Mouse (Mus musculus) thymus, adult 2 months (tissue): ENCODE data around the gene Rdh7. TPM values are rescaled to one million over a fixed set of nuclear protein-coding genes. Genes with fewer than 3 reads are reported as not detected.
A peak's percentile ranks its signal among the peaks of the same experiment; 100 is the strongest.

ENCODE experiments used
- DNase-seq: peaks from one replicate; pipeline ENCODE4 v3.0.0; 2021
- H3K27ac ChIP-seq: fragments of 200-500 bp; 2 replicates; pipeline ENCODE4 v1.5.1; 2012; ENCODE audit warnings: low read length, control low read depth; ENCODE audit not compliant: control insufficient read depth, insufficient read depth
- H3K27me3 ChIP-seq: fragments of 200-500 bp; 2 replicates; pipeline ENCODE4 v1.6.1; 2012; ENCODE audit warnings: mild to moderate bottlenecking, low read length, moderate library complexity, mixed read lengths; ENCODE audit not compliant: control insufficient read depth, insufficient read depth
- H3K36me3 ChIP-seq: fragments of 200-500 bp; 2 replicates; pipeline ENCODE4 v1.6.1; 2012; ENCODE audit warnings: mild to moderate bottlenecking, low read length, moderate library complexity; ENCODE audit not compliant: control insufficient read depth, insufficient read depth
- H3K4me1 ChIP-seq: fragments of 200-500 bp; replicated peaks from 2 replicates; pipeline ENCODE4 v1.6.1; 2012; ENCODE audit warnings: low read length; ENCODE audit not compliant: control insufficient read depth, insufficient read depth
- H3K4me3 ChIP-seq: fragments of 200-500 bp; 2 replicates; pipeline ENCODE4 v1.5.1; 2012; ENCODE audit warnings: mild to moderate bottlenecking, low read length, control low read depth, moderate library complexity; ENCODE audit not compliant: control insufficient read depth, insufficient read depth
- CTCF ChIP-seq: fragments of 200-500 bp; IDR thresholded peaks from 2 replicates; pipeline ENCODE4 v1.5.1; 2012; ENCODE audit warnings: mild to moderate bottlenecking, control low read depth, low read length, moderate library complexity, borderline replicate concordance; ENCODE audit not compliant: control insufficient read depth, poor library complexity, insufficient read depth; ENCODE audit errors: extremely low read depth
- POLR2A ChIP-seq: fragments of 200-500 bp; IDR thresholded peaks from 2 replicates; pipeline ENCODE4 v1.6.1; 2012; ENCODE audit warnings: mild to moderate bottlenecking, low read length, control low read depth, moderate library complexity; ENCODE audit not compliant: control insufficient read depth, poor library complexity, insufficient read depth; ENCODE audit errors: extremely low read depth
- WGBS: fragments of 180-500 bp; shearing (Covaris S2); methylation state at CpG from one replicate; pipeline ENCODE4 v1.1.7; 2018; 5-methylcytosine and 5-hydroxymethylcytosine counted together
- polyA plus RNA-seq: library from polyadenylated mRNA; depleted of rRNA; stranded (reverse); fragments of >200 nt; gene quantifications from 2 replicates; pipeline ENCODE4 v1.2.3, GENCODE M21; 2012

The Rdh7 gene
- polyA plus RNA-seq, 1 experiment = 0.11 TPM

DNA sequence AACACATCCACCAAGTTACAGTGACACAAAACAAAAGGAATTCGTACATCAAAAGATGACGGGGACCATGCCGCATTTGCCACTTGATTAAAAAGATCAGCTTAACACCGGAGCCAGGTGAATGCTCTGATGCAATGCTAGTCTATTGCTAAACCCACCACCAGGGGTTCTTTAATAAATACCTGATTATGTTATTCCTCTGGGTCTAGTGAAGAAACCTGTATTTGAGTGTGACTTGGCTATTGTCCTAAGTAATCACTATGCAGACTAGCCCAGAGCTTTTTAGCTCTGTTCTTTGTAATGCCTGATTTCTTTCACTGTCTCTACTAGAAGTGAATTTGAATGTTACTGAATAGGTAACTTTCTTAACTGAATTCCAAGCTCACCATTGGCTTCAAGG, 7.6 kb downstream of the Rdh7 start:
- Histone ChIP-seq H3K36me3 (no peaks in the 10 kb centered on the region), H3K4me3 (no peak overlapping the region), H3K27me3 (no peaks in the 10 kb centered on the region), H3K27ac (no peak overlapping the region), H3K4me1 (no peaks in the 10 kb centered on the region)
- no peak for DNase-seq
- TF ChIP-seq POLR2A = no peak
- no peak for TF ChIP-seq CTCF
- WGBS = 98% methylated on average over 4 of the region's 4 CpGs

DNA sequence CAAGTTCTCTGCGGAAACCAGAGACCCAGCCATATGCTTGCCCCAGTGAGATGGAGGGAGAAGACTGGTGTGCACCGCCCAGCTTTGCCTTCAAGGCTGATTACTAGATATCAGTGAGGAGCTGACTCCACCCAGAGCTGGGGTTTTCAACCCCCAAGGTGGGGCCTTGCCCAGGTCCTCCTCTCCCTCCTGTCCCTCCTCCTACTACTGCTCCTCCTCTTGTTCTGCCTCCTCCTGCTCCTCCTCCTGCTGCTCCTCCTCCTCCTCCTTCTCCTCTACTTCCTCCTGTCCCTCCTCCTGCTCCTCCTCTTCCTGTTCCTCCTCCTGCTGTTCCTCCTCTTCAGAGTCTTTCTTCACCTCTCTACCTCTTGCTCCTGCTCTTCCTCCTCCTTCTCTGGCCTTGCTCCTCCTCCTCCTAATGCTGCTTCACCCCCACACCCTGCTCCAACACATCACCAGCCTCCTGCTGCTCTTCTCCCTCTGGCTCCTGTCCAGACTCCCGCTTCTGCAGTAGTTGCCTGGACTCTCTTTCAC, 9.4 kb downstream of the Rdh7 start:
- Histone ChIP-seq H3K4me1 (no peaks in the 10 kb centered on the region), H3K27ac (no peak overlapping the region), H3K27me3 (no peaks in the 10 kb centered on the region), H3K36me3 (no peaks in the 10 kb centered on the region), H3K4me3 (no peak overlapping the region)
- DNase-seq = no peak
- TF ChIP-seq POLR2A = no peak
- TF ChIP-seq CTCF = no peak
- WGBS = 90% methylated on average over 3 of the region's 3 CpGs

DNA sequence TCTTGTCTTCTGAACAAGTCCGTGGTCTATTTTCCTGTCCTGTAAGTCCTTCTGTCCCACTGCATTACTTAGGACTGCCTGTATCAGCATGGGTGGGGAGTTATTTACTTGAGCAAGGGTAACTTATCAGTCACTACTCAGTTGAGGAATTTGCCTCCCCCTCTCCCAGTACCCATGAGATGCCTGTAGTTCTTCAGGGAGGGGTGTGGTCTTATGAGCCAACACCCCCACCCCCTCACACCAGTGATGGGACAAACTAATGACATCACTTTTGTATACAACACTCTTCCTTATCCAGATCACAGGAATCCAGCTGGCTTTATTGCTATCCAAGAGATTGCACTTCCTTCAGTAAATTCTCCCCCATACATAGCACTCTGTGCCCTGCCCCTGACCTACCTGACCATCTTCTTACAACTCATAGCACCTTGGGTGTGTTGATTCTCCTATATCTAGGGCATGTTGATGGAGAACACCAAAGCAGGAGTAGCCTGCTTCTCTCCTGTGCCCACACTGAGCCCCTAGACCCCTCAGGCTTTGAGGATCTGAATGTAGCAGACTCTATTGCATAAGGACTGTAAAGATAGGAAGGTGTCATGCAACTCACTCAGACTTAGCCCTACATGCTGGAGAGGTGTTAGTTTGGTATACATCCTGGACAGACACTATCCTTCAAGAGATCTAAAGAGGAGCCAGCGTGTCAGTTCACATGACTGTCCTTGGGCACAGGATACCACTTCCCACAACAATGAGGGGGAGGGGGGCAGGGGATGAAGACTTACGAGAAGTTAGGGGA, 10.2 kb downstream of the Rdh7 start:
- 73% methylated on average over 3 of the region's 3 CpGs for WGBS
- Histone ChIP-seq H3K27ac (no peak overlapping the region), H3K36me3 (no peaks in the 10 kb centered on the region)

DNA sequence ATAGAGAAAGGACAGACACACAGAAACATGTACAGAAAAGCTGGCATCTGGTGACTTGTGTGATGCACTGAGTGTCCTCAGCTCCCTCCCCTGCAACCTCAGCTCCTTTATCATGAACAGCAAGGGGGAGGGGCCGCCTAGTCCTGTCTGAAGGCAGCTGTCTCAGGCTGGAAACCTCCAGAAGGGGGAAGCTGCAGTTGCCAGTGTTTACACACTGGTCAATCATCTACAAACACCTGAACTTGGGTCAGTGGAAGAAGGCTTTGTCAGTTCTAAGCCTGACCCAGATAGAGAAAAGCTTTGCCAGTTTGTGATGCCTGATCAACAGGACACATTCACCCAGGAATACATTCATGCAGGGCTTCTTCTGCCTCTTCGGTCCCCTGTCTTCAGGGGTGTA, 10.9 kb downstream of the Rdh7 start:
- TF ChIP-seq CTCF = no peak
- no peak for TF ChIP-seq POLR2A
- no peaks in the 10 kb centered on the region for H3K27me3 ChIP-seq
- no peak for DNase-seq
- H3K36me3 ChIP-seq = no peaks in the 10 kb centered on the region
- no peaks in the 10 kb centered on the region for H3K4me1 ChIP-seq
- no peak overlapping the region for H3K27ac ChIP-seq
- 67% methylated on average over 2 of the region's 2 CpGs for WGBS
- no peak overlapping the region for H3K4me3 ChIP-seq

More for the DNA sequence above, 10.2 kb downstream of the Rdh7 start:
- TF ChIP-seq CTCF = no peak
- no peak for TF ChIP-seq POLR2A
- no peak overlapping the region for H3K4me3 ChIP-seq
- H3K4me1 ChIP-seq = no peaks in the 10 kb centered on the region
- H3K27me3 ChIP-seq = no peaks in the 10 kb centered on the region
- no peak for DNase-seq

DNA sequence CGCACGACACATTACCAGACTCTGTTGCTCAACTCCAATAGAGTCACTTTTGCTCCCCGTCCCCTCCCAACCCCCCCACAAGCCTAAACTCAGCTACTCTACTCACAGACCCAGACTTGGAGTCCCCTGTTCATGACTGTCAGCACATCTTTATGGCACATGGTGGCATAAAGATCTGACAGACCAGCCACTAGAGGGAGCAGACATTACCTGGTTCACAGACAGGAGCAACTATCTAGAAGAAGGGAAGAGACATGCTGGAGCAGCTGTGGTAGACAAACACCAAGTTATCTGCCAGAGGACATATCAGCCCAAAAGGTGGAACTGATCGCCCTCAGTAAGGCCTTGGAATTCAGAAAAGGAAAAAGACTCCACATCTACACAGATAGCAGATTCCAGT, 16.1 kb downstream of the Rdh7 start:
- WGBS = 83% methylated on average over 4 of the region's 4 CpGs
- TF ChIP-seq POLR2A (no peak), CTCF (no peak)
- peak; percentile 3 for DNase-seq
- Histone ChIP-seq H3K4me3 (no peak overlapping the region), H3K4me1 (no peaks in the 10 kb centered on the region), H3K27ac (no peak overlapping the region), H3K27me3 (no peaks in the 10 kb centered on the region), H3K36me3 (no peaks in the 10 kb centered on the region)

DNA sequence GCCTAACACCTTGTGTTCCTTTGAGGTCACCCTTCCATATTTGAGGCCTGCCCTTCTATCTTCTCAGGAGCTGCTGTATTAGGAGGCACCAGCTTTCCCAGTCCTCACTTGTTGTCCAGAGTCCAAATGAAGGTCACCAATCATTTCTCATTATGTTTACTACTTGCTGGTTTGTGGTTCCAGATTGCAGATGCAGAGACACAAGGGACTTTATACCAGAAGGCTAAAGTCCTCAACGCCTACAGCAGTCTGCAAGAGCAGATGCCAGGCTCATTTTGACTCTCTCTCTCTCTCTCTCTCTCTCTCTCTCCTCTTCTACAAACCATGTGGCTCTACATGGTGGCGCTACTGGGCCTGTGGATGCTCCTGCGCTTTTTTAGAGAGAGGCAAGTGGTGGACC, 22.4 kb downstream of the Rdh7 start, which contains the start of gene Rdh16f2:
Gene Rdh16f2 (plus strand): TSS at position 243 of the 400 bp plus-strand sequence.
- Histone ChIP-seq H3K4me1 (no peaks in the 10 kb centered on the region), H3K27ac (no peak within 1 kb of the TSS), H3K27me3 (no peaks in the 10 kb centered on the region), H3K4me3 (no peak within 1 kb of the TSS), H3K36me3 (no peaks in the 10 kb centered on the region)
- DNase-seq = no peak
- WGBS = 89% methylated on average over 3 of the region's 3 CpGs
- no peak for TF ChIP-seq POLR2A
- TF ChIP-seq CTCF = no peak
